Mouse (Mus musculus) small intestine, adult 2 months (tissue): ENCODE results near the gene Ptgr2.

Experiments used
- CTCF ChIP-seq: fragments of 200-500 bp; IDR thresholded peaks from 2 replicates; pipeline ENCODE4 v1.5.1; 2012; ENCODE audit warnings: low read depth, mild to moderate bottlenecking, control low read depth, inconsistent platforms, low read length, moderate library complexity, mixed read lengths; ENCODE audit not compliant: insufficient replicate concordance, insufficient read length; ENCODE audit errors: extremely low read depth
- POLR2A ChIP-seq: fragments of 200-500 bp; IDR thresholded peaks from 2 replicates; pipeline ENCODE4 v1.6.1; 2012; ENCODE audit warnings: low read depth, mild to moderate bottlenecking, control low read depth, inconsistent platforms, low read length, moderate library complexity

- no peak for TF ChIP-seq CTCF
- TF ChIP-seq POLR2A: no peak
Measured at GRCm38 (mm10) chr12:84235577-84235976, 49.5 kb upstream of the Ptgr2 start.
